Mouse (Mus musculus) heart, embryonic 10.5 days (tissue): ENCODE data around the gene Klf12. TPM values are rescaled to one million over a fixed set of nuclear protein-coding genes. Genes with fewer than 3 reads are reported as not detected.

Experiments used
- DNase-seq: peaks from one replicate; pipeline ENCODE4 v3.0.0-alpha.2; 2017; ENCODE audit warnings: low spot score
- H3K27ac ChIP-seq: fragments of 300-500 bp; sonication (generic); 2 replicates; pipeline ENCODE4 v1.5.1; 2016; ENCODE audit warnings: mild to moderate bottlenecking
- H3K27me3 ChIP-seq: fragments of 300-500 bp; sonication (generic); 2 replicates; pipeline ENCODE4 v1.6.1; 2016; ENCODE audit warnings: mild to moderate bottlenecking; ENCODE audit not compliant: poor library complexity, insufficient read depth, severe bottlenecking
- H3K36me3 ChIP-seq: fragments of 300-500 bp; sonication (generic); 2 replicates; pipeline ENCODE4 v1.6.1; 2016; ENCODE audit warnings: mild to moderate bottlenecking, moderate library complexity
- H3K4me1 ChIP-seq: fragments of 300-500 bp; sonication (generic); 2 replicates; pipeline ENCODE4 v1.6.1; 2016; ENCODE audit warnings: mild to moderate bottlenecking
- H3K4me3 ChIP-seq: fragments of 300-500 bp; sonication (generic); 2 replicates; pipeline ENCODE4 v1.5.1; 2016; ENCODE audit warnings: mild to moderate bottlenecking, moderate library complexity
- H3K9me3 ChIP-seq: fragments of 300-500 bp; sonication (generic); 2 replicates; pipeline ENCODE4 v1.6.1; 2016; ENCODE audit warnings: mild to moderate bottlenecking, moderate library complexity
- WGBS: fragments of 180-500 bp; shearing (Covaris S2); methylation state at CpG from one replicate; pipeline ENCODE4 v1.1.7; 2016; 5-methylcytosine and 5-hydroxymethylcytosine counted together
- polyA plus RNA-seq: library from polyadenylated mRNA; unstranded; fragments of >200 nt; fragmentation: Nextera tagmentation; extraction: Ambion mirVana; gene quantifications from 2 replicates; pipeline ENCODE4 v1.2.1, GENCODE M21; 2016

The Klf12 gene
- polyA plus RNA-seq = 5.7 and 8.4 TPM in 2 replicates

DNA sequence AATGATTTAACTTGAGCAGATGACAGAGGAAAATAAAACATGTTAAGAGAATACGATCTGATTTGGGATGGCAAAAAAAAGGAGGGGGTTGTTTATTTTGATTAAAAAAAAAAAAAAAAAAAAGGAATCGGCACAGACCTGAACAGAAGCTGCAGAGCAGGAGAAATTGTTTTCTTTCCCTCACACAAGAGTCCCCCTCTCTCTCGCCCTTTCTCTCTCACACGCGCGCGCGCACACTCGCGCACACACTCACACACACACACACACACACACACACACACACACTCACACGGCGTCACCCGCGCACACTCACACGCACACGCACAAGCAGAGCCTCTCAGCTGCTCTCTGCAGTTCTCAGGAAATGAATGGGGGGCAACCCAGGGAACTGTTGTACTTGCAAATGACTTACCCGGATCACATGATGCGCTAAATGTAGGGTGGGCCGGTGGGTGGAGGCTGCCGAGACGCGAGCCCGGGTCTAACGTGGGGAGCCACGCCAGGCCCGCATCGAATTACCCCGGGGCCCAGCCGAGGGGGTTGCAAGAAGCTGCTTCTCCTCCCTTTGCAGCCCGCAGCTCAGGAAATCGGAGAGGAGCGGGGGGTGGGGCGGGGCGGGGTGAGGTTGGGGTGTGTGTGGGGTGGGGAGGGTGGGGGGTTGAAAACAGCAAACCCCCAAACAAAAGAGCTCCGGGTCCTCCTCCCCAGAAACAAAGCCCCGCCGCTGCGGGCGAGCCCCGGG, at the start of gene Klf12:
Gene Klf12 (minus strand): TSS at position 561 of the 742 bp plus-strand sequence.
- H3K9me3 ChIP-seq = no peaks in the 10 kb centered on the region
- peaks cover 16% of the 10 kb centered on the region; the same call in 1 of the 2 replicates for H3K4me1 ChIP-seq

DNA sequence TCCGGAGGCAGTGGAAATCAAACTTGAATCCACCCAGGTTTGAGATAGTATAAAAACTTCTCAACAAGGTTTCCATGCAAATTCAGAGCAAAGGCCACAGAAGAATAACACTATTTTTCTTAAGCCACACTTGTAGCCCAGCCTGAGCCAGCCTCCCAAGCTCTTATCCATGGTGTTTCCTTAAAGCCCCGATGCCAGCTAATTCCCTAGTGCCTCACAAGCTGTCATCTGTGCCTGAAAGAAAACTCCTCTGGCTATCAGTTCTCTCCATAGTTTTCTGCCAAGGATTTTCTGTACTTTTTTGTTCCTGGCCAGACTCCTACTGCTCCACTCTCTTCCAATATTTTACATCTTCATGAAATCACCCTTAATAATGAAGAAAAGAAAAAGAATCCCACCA, 48.9 kb upstream of the Klf12 start:
- Histone ChIP-seq H3K36me3 (no peaks in the 10 kb centered on the region), H3K27me3 (no peaks in the 10 kb centered on the region), H3K9me3 (no peaks in the 10 kb centered on the region), H3K4me3 (no peak overlapping the region), H3K4me1 (no peaks in the 10 kb centered on the region), H3K27ac (no peak overlapping the region)
- 68% methylated on average over 2 of the region's 2 CpGs for WGBS
- no peak for DNase-seq

More for the DNA sequence above, at the start of gene Klf12:
- H3K27me3 ChIP-seq = 0 out of 2 replicates have a peak, but pooled peaks cover 4% of the 10 kb centered on the region
- under 1% methylated on average over 40 of the region's 40 CpGs for WGBS
- DNase-seq = peak; percentile 88
- peak within 1 kb of the TSS; percentile 79 for H3K4me3 ChIP-seq
- H3K36me3 ChIP-seq = no peaks in the 10 kb centered on the region
- peak within 1 kb of the TSS; percentile 90 for H3K27ac ChIP-seq

DNA sequence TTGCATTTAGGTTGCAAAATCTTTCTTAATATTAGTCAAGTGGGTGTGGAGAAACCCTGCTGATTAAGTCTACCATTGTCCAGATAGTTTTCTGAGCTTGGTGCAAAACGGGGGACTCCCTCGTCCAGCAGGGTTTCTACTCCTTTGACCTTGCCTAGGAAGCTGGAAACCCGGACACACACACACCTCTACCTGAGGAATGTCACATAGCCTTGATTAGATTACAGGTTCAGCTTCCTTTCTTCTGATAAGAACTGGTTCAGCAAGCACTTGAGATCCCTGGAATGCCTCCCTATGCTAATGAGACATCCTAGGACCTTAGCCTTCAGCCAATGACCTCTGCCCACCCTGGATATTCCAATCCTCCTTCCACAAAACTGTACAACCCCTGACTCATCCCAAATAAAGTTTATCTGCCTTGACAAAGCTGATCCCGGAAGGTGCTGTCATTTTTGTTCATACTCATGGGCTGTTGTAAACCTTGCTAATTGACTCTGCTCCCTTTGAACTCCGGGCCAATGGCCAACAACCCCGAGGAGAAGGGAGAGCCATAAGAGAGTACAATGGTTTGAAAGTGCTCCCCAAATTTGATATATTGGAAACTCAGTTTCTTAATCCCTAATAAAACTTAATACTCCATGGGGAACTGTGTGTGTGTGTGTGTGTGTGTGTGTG, 44.3 kb upstream of the Klf12 start:
- Histone ChIP-seq H3K36me3 (no peaks in the 10 kb centered on the region), H3K27me3 (no peaks in the 10 kb centered on the region), H3K4me1 (no peaks in the 10 kb centered on the region), H3K9me3 (no peaks in the 10 kb centered on the region), H3K27ac (no peak overlapping the region), H3K4me3 (no peak overlapping the region)
- DNase-seq = no peak
- 66% methylated on average over 6 of the region's 6 CpGs for WGBS

DNA sequence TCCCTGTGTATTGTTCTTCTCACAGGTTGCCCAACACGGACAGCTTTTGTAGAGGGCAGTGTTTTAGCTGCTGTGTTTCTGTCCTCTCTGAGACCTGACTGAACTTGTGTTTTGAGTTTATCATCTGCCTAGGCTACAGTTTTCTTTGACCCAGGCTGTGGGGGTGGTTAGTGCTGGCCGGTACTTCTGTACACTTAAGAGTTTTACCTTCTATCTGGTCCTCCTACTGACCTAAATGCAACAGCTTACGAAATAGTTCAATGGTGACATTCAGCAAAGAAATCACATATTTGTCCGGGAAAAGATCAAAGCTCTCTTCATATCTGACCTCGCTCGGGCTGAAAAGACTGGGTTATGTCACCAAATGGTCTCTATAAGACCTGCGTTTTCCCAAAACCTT, 39.8 kb upstream of the Klf12 start:
- Histone ChIP-seq H3K36me3 (no peaks in the 10 kb centered on the region), H3K4me1 (no peaks in the 10 kb centered on the region), H3K27ac (no peak overlapping the region), H3K9me3 (0 out of 2 replicates have a peak, but pooled peaks cover 5% of the 10 kb centered on the region), H3K27me3 (no peaks in the 10 kb centered on the region), H3K4me3 (no peak overlapping the region)
- 75% methylated on average over 7 of the region's 7 CpGs for WGBS
- DNase-seq = no peak

DNA sequence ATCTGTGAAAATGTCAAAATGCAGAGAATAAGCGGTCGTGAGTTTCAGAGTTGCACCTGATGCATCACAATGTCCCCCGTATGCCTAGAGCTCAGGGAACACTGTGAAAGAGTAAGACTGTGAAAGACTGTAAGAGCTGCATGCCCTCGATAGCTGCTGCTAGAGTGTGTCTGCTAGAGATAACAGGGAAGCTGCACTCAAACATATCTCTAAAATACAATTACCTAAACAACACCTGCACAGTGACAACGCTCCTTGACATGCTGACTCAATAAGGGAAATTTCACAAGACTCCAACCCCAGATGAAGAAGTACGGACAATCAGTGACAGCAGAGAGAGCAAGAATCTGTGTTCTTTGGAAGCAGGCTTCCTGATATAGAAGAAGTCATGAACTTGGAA, 37.5 kb upstream of the Klf12 start:
- no peak for DNase-seq
- H3K9me3 ChIP-seq = 0 out of 2 replicates have a peak, but pooled peaks cover 5% of the 10 kb centered on the region
- WGBS = 86% methylated on average over 6 of the region's 6 CpGs
- no peak overlapping the region for H3K27ac ChIP-seq
- no peaks in the 10 kb centered on the region for H3K36me3 ChIP-seq
- H3K4me1 ChIP-seq = no peaks in the 10 kb centered on the region
- H3K4me3 ChIP-seq = no peak overlapping the region
- H3K27me3 ChIP-seq = no peaks in the 10 kb centered on the region

DNA sequence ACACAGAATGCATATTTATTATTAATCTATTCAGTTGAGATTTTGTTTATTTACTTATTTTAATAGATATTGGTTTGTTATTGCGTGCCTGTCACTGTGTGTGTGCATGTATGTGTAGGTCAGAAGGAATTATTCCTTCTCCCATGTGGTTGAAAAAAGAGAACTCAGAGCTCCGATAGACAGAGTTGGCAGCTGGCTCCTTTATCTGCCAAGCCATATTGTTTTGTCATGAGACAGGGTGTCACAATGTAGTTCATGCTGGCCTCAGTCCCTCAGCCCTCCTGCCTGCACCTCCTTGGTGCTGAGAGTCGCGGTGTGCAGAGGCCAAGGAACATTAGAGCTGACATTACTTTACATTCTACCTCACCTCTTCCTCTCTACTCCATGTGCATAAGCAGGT, 32.3 kb upstream of the Klf12 start:
- Histone ChIP-seq H3K4me1 (0 out of 2 replicates have a peak, but pooled peaks cover 2% of the 10 kb centered on the region), H3K36me3 (no peaks in the 10 kb centered on the region), H3K27ac (no peak overlapping the region), H3K9me3 (no peaks in the 10 kb centered on the region), H3K27me3 (no peaks in the 10 kb centered on the region), H3K4me3 (no peak overlapping the region)
- no peak for DNase-seq
- WGBS = 78% methylated on average over 4 of the region's 4 CpGs

DNA sequence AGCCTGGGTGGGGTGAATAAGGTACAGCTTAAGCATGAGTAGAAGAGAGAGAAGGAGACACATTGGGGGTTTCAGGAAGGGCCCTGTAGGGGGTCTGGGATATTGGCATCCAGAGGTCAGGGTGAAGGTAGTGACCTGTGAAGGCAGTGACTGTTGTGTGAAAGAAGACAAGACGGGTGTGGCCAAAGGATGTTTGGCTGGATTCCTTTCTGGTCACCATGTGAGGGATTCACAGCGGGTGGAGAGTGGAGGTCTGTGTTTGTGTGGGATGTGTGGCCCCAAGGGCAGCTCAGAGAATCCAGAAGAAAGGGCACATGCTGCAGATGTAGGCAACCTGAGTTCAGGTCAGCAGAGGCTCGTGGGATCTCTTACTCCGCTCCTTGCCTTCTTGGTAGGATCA, 29.6 kb upstream of the Klf12 start:
- no peaks in the 10 kb centered on the region for H3K36me3 ChIP-seq
- whole genome bisulfite sequencing = 77% methylated on average over 4 of the region's 4 CpGs
- no peak for DNase-seq
- H3K27ac ChIP-seq = no peak overlapping the region
- H3K4me3 ChIP-seq = no peak overlapping the region
- H3K27me3 ChIP-seq = no peaks in the 10 kb centered on the region
- no peaks in the 10 kb centered on the region for H3K9me3 ChIP-seq
- H3K4me1 ChIP-seq = 0 out of 2 replicates have a peak, but pooled peaks cover 2% of the 10 kb centered on the region

DNA sequence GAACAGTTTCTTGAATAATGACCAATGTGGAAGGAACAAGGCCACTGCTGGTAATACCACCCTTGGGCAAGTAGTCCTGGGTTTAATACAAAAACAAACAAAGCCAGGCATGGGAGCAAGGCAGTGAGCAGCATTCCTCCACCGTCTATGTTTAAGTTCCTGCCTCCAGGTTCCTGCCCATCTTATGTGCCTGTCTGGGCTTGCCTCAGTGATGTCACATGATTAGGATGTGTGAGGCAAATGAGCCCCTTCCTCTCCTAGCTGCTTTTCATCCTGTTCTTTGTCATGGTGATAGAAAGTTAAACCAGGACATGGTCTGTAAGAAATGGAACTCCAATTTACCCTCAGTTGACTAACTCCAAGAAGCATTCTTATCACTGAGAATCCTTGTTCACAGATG, 16.4 kb upstream of the Klf12 start:
- no peaks in the 10 kb centered on the region for H3K27me3 ChIP-seq
- 75% methylated on average over 1 of the region's 1 CpGs for WGBS
- H3K4me1 ChIP-seq = no peaks in the 10 kb centered on the region
- no peak overlapping the region for H3K27ac ChIP-seq
- no peaks in the 10 kb centered on the region for H3K9me3 ChIP-seq
- H3K36me3 ChIP-seq = no peaks in the 10 kb centered on the region
- no peak overlapping the region for H3K4me3 ChIP-seq
- no peak for DNase-seq

DNA sequence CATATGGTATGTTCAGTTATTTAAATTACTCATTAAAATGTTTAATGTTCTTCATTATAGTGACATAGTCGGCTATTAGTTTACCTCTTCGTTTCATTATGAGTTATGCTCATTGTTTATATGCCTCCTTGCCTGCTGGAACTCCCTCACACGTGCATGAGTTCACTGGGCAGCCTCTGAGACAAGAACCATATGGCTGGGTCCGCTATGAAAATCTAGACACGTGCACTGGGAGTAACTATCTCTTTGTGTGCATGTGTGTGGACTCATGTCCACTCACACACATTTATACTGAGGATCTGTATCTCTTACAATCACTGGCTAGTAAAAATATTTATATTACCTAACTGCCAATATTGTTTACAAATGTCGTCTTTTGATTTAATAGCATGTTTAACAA, 14.4 kb upstream of the Klf12 start:
- Histone ChIP-seq H3K36me3 (no peaks in the 10 kb centered on the region), H3K4me3 (no peak overlapping the region), H3K27ac (no peak overlapping the region), H3K4me1 (no peaks in the 10 kb centered on the region), H3K9me3 (no peaks in the 10 kb centered on the region), H3K27me3 (no peaks in the 10 kb centered on the region)
- no peak for DNase-seq
- WGBS = 77% methylated on average over 6 of the region's 6 CpGs

DNA sequence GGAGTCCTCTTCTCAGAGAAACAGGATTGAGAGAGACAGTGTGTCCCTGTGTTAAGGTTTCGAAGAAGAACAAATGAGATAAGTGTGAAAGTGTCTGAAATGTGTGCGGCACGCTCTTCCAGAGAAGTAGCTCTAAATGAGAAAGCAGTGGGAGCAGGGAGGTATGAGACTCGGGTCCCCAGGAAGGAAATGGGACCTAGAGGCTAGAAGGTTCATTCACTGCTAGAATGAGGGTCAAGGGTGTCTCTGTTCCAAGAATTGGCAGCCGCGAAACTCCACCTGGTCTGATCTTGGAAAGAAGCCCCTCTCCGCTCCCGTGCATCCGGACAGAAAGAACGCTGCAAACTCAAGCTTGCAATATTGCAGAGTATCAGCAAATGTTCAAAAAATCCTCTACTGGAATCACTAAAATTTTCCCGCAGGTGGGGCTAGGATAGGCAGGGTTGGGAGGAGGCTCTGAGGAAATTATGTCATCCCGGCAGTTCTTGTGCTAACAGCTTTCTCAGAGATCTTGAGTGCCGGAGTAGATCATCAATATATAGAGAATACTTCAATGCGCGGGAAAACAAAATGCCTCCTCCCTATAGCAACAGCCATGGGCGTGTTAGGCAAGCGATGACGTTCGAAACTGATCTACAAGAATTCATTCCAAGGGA, 2.2 kb upstream of the Klf12 start:
- H3K36me3 ChIP-seq = no peaks in the 10 kb centered on the region
- peaks cover 16% of the 10 kb centered on the region; the same call in 1 of the 2 replicates for H3K4me1 ChIP-seq
- 0 out of 2 replicates have a peak, but pooled peaks cover 4% of the 10 kb centered on the region for H3K27me3 ChIP-seq
- peak overlapping the region; percentile 90 for H3K27ac ChIP-seq
- no peak for DNase-seq
- no peaks in the 10 kb centered on the region for H3K9me3 ChIP-seq
- peak overlapping the region; percentile 79 for H3K4me3 ChIP-seq
- WGBS = 7% methylated on average over 19 of the region's 19 CpGs

DNA sequence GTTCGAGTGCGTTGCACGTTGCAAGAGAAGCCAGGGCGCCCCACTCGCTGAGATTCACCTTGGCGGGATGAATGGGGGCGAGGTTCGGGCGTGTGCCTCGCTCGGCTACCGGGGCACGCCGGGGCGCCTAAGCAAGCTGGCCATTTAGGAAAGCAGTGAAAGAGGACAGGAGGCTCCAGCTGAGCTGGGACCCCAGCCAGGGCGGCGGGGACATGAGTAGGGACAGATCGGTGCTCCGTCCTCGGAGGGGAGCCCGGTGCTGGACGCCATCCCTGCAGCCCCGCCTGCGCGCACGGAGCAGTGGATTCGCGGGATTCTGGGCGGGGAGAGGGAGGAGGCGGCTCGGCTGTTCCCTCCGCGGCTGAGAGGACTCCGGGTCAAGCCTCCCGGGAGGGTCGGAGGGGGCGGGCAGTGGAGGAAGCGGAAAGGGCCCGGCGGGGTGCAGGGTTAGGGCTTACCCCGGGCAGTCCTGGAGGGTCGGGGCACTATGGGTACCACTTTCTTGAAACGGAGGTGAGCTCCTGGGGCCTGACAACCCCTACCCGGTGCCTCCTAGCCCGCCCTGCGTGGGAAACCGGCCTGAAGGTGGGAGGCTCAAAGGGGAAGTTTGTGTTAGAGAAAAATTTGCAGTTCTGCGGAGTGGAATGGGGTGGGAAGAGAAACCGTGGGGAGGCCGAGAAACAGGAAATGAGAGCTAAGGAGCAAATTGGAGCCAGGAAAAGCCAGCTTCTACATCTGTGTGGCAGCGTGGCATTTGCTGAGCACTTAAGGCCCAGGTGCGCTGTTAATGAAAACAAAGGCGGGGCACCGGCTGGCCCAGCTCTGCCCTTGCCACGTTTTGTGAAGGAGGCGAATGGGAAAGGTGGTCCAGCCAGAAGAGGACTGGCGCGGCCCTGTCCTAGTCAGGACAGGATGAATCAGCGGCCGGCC, 1.4 kb upstream of the Klf12 start:
- WGBS = under 1% methylated on average over 60 of the region's 60 CpGs
- 0 out of 2 replicates have a peak, but pooled peaks cover 4% of the 10 kb centered on the region for H3K27me3 ChIP-seq
- H3K27ac ChIP-seq = peak overlapping the region; percentile 90
- no peaks in the 10 kb centered on the region for H3K36me3 ChIP-seq
- no peaks in the 10 kb centered on the region for H3K9me3 ChIP-seq
- H3K4me3 ChIP-seq = peak overlapping the region; percentile 79
- H3K4me1 ChIP-seq = peaks cover 16% of the 10 kb centered on the region; the same call in 1 of the 2 replicates
- peak; percentile 79 for DNase-seq
